Mouse (Mus musculus): ENCODE data around the gene E030025P04Rik.

E030025P04Rik gene

DNA sequence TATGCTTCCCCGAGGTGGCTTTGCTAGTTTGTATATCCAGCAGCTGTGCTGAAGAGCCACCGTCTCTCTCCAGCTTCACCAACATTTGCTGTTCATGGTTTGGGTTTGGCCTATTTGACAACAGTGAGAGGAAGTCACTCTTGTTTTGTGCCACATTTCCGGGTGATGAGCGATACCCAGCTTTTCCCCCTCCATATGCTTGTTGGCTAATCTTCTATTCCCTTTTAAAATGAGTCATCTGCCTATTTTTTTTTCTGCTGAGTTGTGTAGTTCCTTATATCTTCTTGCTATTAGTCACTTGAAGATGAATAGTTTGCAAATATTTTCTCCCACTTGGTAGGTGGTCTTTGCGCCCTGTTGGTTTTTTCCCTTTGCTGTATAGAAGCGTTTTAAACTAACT lies 43.9 kb downstream of the E030025P04Rik start:
- WGBS = 63% methylated on average over 6 of the region's 6 CpGs

DNA sequence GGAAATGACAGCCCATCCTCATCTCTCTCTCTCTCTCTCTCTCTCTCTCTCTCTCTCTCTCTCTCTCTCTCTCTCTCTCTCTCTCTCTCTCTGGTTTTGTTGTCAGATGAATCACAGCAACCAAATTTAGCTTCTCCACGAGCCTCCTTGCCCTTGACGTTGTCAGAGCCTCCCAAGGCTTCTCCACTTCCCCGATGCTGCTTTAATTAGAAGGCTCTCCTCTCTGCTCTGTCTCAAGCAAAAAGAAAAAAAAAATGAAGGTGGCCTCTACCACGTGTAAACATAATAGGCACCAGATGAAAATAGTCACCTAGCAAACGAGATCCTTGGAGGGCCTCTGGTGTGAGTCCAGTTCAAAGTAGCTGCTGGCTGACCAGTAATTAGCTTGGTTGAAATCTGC lies 52.3 kb downstream of the E030025P04Rik start:
- WGBS = 20% methylated on average over 5 of the region's 5 CpGs

All from cerebral cortex, adult 2 months (tissue).